Mouse (Mus musculus): Measurements from ENCODE around the gene Bcl7c. TPM values are rescaled to one million over a fixed set of nuclear protein-coding genes. Genes with fewer than 3 reads are reported as not detected.

Gene Bcl7c
- polyA plus RNA-seq (2017; shearing (Covaris generic)): 10 to 100 TPM; 79.5 to 92.8 TPM

DNA sequence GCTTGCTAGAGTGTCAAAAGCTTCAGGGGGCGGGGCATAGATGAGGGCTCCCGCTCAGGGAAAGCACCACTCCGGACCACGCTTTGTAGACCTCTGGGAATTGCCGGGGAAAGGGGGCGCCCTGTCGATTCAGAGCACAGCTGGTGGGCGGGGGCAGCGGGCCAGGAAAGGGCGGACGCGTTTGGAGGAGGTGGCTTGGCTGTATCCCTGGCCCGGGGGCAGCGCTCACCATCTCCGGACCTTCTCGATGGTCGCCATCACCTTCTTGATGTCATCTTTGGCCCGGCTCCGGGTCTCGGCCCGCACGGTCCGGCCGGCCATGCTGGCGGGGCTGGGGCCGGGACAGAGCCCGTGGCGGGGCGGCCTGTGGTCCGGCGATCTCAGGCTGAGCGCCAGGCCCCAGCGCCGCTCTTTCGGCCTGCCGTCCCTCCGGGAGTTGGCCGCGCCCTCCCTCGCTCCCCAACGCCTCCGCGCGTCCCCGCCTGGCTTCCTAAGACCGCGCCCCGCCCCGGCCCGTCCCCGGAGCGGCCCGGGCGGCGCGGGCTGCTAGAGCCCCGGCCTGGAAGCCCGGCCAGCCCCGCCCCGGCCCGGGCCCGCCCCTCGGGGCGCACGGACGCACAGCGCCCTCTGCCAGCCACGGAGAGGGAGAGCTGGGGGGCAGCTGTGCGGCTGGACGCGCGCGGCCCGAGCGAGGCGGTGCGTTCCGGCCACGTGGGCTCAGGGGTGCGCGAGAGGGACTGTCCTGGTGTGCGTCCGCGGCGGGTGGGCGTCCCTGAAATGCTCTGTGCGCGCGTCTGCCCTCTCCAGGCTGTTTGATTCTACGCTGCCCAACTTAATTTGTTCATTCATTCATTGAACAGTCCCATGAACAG lies at the start of gene Bcl7c:
Gene Bcl7c, minus strand, starts transcription at position 727 of the 872 bp plus-strand sequence.

DNA sequence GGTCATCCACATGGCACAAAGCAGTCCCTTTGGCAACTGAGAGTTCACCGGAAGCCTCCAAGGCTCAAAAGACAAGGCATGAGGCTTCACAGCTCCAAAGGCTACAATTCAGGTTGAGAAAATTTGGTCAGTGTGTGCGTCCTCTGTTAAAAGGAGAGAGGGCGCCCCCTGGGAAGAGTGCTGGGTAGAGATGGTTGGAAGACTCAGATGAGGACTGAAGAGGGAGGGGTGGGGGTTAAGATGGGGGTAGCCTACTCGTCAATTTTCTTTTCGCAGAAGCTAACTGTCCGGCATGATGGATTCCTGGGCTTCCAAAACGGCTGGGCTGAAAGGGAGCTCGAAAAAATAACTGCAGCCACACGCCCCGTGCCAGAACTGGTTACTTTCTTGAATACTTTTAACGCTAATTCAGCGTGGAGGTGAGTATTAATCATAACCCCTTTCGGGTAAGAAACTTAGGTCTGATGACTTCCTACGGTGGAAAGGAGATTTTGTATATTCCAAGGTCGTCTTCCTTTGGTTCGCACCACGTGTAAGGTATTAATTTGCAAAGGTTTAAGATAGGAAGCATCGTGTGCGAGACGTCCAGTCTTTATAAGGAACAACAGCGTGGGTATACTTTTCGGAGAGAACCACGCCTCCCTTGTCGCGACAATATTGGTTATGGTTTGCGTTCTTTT lies 35.8 kb upstream of the Bcl7c start, which contains the start of gene Fbxl19:
Gene Fbxl19, plus strand, starts transcription at position 178 of the 680 bp plus-strand sequence.

DNA sequence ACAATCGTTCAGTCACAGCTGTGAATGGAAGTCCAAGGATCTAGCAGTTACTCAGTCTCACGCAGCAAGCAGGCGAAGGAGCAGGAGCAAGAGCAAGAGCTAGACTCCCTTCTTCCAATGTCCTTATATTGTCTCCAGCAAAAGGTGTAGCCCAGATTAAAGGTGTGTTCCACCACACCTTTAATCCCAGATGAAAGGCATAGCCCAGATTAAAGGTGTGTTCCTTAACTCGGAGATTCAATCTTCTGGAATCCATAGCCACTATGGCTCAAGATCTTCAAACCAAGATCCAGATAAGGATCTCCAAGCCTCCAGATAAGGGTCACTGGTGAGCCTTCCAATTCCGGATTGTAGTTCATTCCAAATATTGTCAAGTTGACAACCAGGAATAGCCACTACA lies 23.3 kb upstream of the Bcl7c start, which contains the start of gene Ctf2:
Gene Ctf2, minus strand, starts transcription at position 101 of the 400 bp plus-strand sequence.

DNA sequence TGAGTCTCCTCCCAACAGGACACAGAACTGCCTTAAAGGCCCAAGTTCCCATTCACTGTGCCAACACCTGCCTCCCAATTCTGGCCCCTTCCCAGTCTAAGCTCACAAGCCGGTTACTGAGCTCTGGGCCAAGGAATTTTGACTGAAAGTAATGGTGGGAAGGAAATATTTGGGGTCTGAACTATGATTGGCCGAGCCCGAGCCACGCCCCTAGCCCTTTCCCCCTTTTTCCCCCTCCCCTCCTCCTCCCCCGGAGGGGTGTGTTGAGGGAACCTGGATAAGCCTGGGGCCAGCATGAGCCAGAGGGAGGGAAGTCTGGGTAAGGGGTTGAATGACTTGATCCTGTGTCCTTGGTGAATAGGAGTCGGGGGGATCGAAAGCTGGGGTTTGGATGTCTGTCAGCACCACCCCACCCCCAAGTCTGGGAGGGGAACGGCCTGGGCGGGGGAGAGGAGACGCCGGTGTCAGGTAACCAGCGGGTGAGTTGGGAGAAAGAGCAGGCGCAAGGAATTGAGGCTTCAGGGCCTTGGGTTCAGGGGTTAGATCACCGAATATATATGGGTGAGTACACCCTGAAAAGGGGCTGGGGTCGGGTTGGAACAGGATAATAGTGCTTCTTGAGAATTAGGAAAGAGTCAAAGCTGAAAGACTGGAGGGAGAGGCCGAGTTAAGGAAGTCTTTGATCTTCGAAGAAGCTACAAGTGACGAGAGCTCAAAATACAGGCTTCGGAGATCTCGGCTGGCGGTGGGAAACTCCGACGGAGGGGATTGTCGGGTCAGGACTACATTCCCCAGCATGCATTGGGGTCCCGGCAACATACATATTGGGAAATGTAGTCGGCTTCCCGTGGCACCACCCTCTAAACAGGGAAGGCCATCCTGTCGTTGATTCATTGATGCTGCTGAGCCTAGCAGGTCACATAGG lies 4.0 kb upstream of the Bcl7c start, which contains the start of gene Ctf1:
Gene Ctf1, plus strand, starts transcription at position 276 of the 925 bp plus-strand sequence.

DNA sequence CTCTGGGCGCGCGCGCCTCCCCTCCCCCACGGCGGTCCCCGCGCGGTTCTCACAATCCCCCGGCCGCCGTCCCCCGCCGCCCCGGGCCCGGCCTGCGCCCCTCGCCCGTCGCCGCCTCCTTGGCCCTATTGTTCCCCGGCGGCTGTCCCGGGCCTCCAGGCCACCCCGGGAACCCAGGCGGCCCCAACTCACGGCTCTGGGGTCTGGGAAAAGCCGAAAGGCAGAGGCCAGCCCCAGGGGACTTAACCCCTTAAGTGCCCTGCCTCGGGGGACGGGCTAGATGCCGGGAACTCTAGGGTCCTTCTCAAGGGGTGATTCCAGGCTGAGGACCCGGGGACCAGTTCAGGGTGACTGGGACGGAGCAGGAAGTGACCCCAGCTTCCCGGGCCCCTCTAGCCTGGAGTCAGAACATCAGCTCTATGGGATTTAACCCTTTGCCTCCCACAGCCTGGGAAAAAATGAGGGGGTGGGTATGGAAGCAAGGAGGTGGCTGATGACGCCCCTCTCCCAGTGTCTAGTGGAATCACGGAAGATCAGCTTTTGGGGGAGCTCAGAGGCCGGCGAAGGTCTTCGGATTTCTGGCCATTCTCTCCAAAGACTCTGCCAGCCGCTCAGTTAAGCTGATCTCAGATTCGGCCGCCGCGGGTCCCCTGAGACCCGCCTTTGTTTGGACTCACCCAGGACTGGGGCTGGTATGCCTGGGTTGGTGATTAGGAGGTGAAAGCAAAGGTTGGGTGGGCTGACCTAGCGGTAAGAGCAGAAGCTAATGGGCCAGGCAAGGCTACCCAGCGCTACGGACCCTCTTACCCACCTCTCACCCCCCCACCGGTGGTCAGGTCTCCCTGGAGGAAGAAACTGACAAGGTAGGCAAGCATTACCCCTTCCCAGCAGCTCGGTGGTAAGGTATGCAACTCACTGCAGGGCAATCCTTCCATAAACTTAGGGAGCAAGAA lies 93.6 kb downstream of the Bcl7c start, which contains the start of gene Zfp629:
Gene Zfp629, minus strand, starts transcription at position 907 of the 953 bp plus-strand sequence.

Other genes with a start within 250 kb of the Bcl7c start
- 100 to 1,000 TPM; 126 to 153 TPM for gene Prr14, start 249.3 kb downstream of the Bcl7c start, polyA plus RNA-seq (2017; shearing (Covaris generic))
- 10 to 100 TPM; 16.7 to 18.1 TPM for gene Fbrs, start 229.7 kb downstream of the Bcl7c start, polyA plus RNA-seq (2017; shearing (Covaris generic))
- 10 to 100 TPM; 53.0 to 56.2 TPM for gene Srcap, start 196.9 kb downstream of the Bcl7c start, polyA plus RNA-seq (2017; shearing (Covaris generic))
- 1 to 10 TPM; 6.6 to 9.7 TPM for gene Gm42715, start 189.3 kb downstream of the Bcl7c start, polyA plus RNA-seq (2017; shearing (Covaris generic))
- gene Tmem265, start 147.5 kb downstream of the Bcl7c start, polyA plus RNA-seq (2017; shearing (Covaris generic)): 10 to 100 TPM; 11.5 to 15.8 TPM
- gene Phkg2, start 135.6 kb downstream of the Bcl7c start, polyA plus RNA-seq (2017; shearing (Covaris generic)): 100 to 1,000 TPM; 108 to 132 TPM
- 1 to 10 TPM in 1 of 2 experiments, under 1 TPM in 1; 0.82 to 1.1 TPM for gene Ccdc189, start 120.3 kb downstream of the Bcl7c start, polyA plus RNA-seq (2017; shearing (Covaris generic))
- gene Rnf40, start 120.2 kb downstream of the Bcl7c start, polyA plus RNA-seq (2017; shearing (Covaris generic)): 100 to 1,000 TPM; 107 to 163 TPM
- gene Zfp629, start 93.1 kb downstream of the Bcl7c start, polyA plus RNA-seq (2017; shearing (Covaris generic)): under 1 TPM in 1 of 2 experiments, not detected in 1; 0.24 TPM
- under 1 TPM in 1 of 2 experiments, not detected in 1; 0.19 TPM for gene Ctf1, start 3.8 kb upstream of the Bcl7c start, polyA plus RNA-seq (2017; shearing (Covaris generic))
- under 1 TPM in 1 of 2 experiments, not detected in 1; 0.21 TPM for gene Ctf2, start 23.2 kb upstream of the Bcl7c start, polyA plus RNA-seq (2017; shearing (Covaris generic))
- gene Fbxl19, start 35.6 kb upstream of the Bcl7c start, polyA plus RNA-seq (2017; shearing (Covaris generic)): 1 to 10 TPM in 1 of 2 experiments, under 1 TPM in 1; 0.80 to 1.0 TPM
- 10 to 100 TPM; 20.0 to 30.8 TPM for gene Orai3, start 60.9 kb upstream of the Bcl7c start, polyA plus RNA-seq (2017; shearing (Covaris generic))
- gene Setd1a, start 67.7 kb upstream of the Bcl7c start, polyA plus RNA-seq (2017; shearing (Covaris generic)): 1 to 10 TPM; 3.8 to 6.5 TPM
- not detected for gene Gm49388, start 76.7 kb upstream of the Bcl7c start, polyA plus RNA-seq (2017; shearing (Covaris generic))
- gene Hsd3b7, start 91.7 kb upstream of the Bcl7c start, polyA plus RNA-seq (2017; shearing (Covaris generic)): 1 to 10 TPM; 1.6 to 6.7 TPM
- gene Stx4a, start 115.4 kb upstream of the Bcl7c start, polyA plus RNA-seq (2017; shearing (Covaris generic)): 100 to 1,000 TPM; 147 to 189 TPM
- gene Stx1b, start 115.6 kb upstream of the Bcl7c start, polyA plus RNA-seq (2017; shearing (Covaris generic)): under 1 TPM; 0.51 to 0.56 TPM
- 10 to 100 TPM; 43.6 to 44.7 TPM for gene Zfp646, start 167.3 kb upstream of the Bcl7c start, polyA plus RNA-seq (2017; shearing (Covaris generic))
- 10 to 100 TPM; 13.1 to 20.9 TPM for gene Zfp668, start 167.9 kb upstream of the Bcl7c start, polyA plus RNA-seq (2017; shearing (Covaris generic))
- gene Prss53, start 182.0 kb upstream of the Bcl7c start, polyA plus RNA-seq (2017; shearing (Covaris generic)): 1 to 10 TPM; 1.1 to 2.5 TPM
- gene Gm21974, start 186.5 kb upstream of the Bcl7c start, polyA plus RNA-seq (2017; shearing (Covaris generic)): not detected
- gene Vkorc1, start 186.7 kb upstream of the Bcl7c start, polyA plus RNA-seq (2017; shearing (Covaris generic)): 10 to 100 TPM; 43.9 to 54.4 TPM
- 10 to 100 TPM; 50.0 to 58.9 TPM for gene Bckdk, start 195.1 kb upstream of the Bcl7c start, polyA plus RNA-seq (2017; shearing (Covaris generic))
- gene Kat8, start 203.6 kb upstream of the Bcl7c start, polyA plus RNA-seq (2017; shearing (Covaris generic)): 10 to 100 TPM; 37.9 to 46.2 TPM
- gene Prss8, start 221.2 kb upstream of the Bcl7c start, polyA plus RNA-seq (2017; shearing (Covaris generic)): 1 to 10 TPM in 1 of 2 experiments, under 1 TPM in 1; 0.76 to 1.9 TPM
- gene Prss36, start 237.8 kb upstream of the Bcl7c start, polyA plus RNA-seq (2017; shearing (Covaris generic)): 1 to 10 TPM; 2.9 to 3.4 TPM

Data from inflammation-experienced regulatory T-cells (primary cell).